Mouse (Mus musculus): ENCODE data around the gene Banf1. TPM values are rescaled to one million over a fixed set of nuclear protein-coding genes. Genes with fewer than 3 reads are reported as not detected.
"Not testable (repeated sequence)": the region's sequence is repeated elsewhere in the genome, so short reads cannot be mapped to it uniquely, and the experiment has no call there.

The Banf1 gene
- polyA plus RNA-seq (2015; fragmentation: Nextera tagmentation; extraction: Ambion mirVana): 311 and 317 TPM in 2 replicates

DNA sequence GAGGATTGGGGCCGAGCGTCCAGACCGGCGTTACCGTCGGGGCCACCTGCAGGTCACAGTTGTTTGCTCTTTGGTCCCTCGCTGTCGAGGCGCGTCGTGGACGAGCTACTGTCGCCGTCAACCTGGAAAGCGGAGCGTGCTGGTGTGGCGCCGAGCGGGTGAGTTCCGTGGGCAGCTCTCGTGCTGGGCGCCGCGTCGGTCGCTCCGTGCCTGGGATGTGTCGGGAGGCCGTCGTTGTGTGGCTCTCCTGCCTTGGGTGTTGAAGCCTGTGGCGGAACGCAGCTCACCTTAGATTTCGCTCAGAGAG is at the start of gene Banf1:
Gene Banf1, minus strand, starts transcription at position 116 of the 307 bp plus-strand sequence.
- H3K4me3 ChIP-seq: peak within 1 kb of the TSS; percentile 98
- H3K27ac ChIP-seq (replicated peaks): peak within 1 kb of the TSS; percentile 94
- ATAC-seq (ENCODE audit: low read depth): peak; percentile 29; the same call in 1 of the 2 replicates
- H3K9ac ChIP-seq: peak within 1 kb of the TSS; percentile 92
- no peaks in the 10 kb centered on the region for H3K27me3 ChIP-seq
- H3K4me2 ChIP-seq: peak within 1 kb of the TSS; percentile 94
- H3K4me1 ChIP-seq (replicated peaks): peaks cover 30% of the 10 kb centered on the region
- H3K36me3 ChIP-seq: peaks cover 54% of the 10 kb centered on the region
- H3K9me3 ChIP-seq: no peaks in the 10 kb centered on the region
- under 1% methylated on average over 33 of the region's 33 CpGs for WGBS

DNA sequence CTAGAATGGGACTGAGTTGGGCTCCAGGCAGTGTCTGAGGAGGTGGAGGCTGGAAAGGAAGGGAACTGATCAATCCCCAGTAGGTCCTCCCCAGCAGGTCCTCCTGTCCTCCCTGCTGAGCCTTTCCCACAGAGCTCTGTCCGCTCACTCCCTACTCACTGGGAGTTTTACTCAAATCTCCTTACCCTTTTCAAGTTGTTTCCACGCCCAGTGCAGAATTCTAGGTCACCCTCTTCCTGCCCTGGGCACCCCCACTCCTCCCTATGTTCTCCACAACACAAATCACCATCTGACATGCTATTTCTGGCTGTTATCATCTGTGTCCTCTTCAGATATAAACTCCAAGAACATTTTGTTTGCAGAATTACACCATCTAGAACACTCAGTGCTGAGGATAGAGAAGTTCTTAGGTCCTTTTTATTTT is 47.6 kb upstream of the Banf1 start:
- Histone ChIP-seq H3K9ac (no peak overlapping the region), H3K27ac (replicated peaks) (no peak overlapping the region), H3K4me2 (no peak overlapping the region), H3K4me1 (replicated peaks) (no peaks in the 10 kb centered on the region), H3K36me3 (peaks cover 2% of the 10 kb centered on the region), H3K27me3 (no peaks in the 10 kb centered on the region), H3K9me3 (no peaks in the 10 kb centered on the region), H3K4me3 (no peak overlapping the region)
- ATAC-seq (ENCODE audit: low read depth): no peak
- WGBS: 77% methylated on average over 2 of the region's 2 CpGs

- 76% methylated on average over 4 of the region's 4 CpGs for WGBS
- no peak overlapping the region for H3K4me3 ChIP-seq
- ATAC-seq (ENCODE audit: low read depth): no peak
Observed at GRCm38 (mm10) chr19:5413840-5414239, 46.9 kb upstream of the Banf1 start.

DNA sequence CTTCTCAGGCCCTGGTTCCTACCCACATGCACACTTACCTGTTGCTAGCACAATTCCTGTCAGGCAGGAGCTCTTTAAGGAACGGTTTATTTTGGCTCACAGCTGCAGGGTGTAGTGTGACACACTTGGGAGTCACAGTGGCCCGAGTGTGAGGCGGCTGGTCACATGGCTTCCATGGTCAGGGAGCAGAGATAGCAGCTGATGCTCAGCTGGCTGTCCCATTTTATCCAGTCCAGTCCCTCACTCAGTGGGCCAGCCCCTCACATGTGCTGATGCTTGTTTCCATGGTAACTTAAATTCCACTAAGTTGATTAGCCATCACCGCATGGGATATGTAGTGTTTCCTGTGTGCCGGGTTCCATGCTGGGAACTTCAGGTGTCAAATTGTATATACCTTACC is 45.0 kb upstream of the Banf1 start:
- Histone ChIP-seq H3K27ac (replicated peaks) (no peak overlapping the region), H3K4me2 (no peak overlapping the region), H3K36me3 (no peaks in the 10 kb centered on the region), H3K4me1 (replicated peaks) (peaks cover 14% of the 10 kb centered on the region), H3K9me3 (no peaks in the 10 kb centered on the region), H3K9ac (no peak overlapping the region), H3K4me3 (no peak overlapping the region), H3K27me3 (no peaks in the 10 kb centered on the region)
- 69% methylated on average over 5 of the region's 5 CpGs for WGBS
- ATAC-seq (ENCODE audit: low read depth): no peak

More at GRCm38 (mm10) chr19:5413840-5414239, 46.9 kb upstream of the Banf1 start:
- Histone ChIP-seq H3K27ac (replicated peaks) (no peak overlapping the region), H3K27me3 (no peaks in the 10 kb centered on the region), H3K4me1 (replicated peaks) (no peaks in the 10 kb centered on the region), H3K9ac (no peak overlapping the region), H3K9me3 (no peaks in the 10 kb centered on the region), H3K4me2 (no peak overlapping the region), H3K36me3 (no peaks in the 10 kb centered on the region)

DNA sequence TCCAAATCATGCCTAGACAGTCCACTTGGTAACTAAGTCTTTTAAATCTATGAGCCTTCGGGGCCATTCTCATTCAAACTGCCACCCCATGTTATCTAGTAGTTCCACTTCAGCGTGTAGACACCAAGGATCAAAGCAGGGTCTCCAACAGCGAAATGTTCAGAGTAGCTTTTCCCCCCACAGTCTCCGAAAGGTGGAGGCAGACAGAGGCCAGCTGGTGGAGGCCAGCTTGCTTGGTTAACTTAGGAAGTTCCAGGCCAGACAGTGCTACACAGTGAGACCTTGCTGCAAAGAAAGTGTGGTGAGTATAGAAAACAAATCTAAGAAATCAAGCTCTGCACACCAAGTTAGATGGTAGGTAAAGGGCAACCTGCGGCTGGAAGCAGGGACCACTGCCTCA is 43.7 kb upstream of the Banf1 start:
- Histone ChIP-seq H3K9ac (no peak overlapping the region), H3K27me3 (no peaks in the 10 kb centered on the region), H3K4me2 (no peak overlapping the region), H3K4me1 (replicated peaks) (peaks cover 18% of the 10 kb centered on the region), H3K4me3 (no peak overlapping the region), H3K9me3 (no peaks in the 10 kb centered on the region), H3K27ac (replicated peaks) (no peak overlapping the region), H3K36me3 (no peaks in the 10 kb centered on the region)
- ATAC-seq (ENCODE audit: low read depth): no peak
- 85% methylated on average over 5 of the region's 5 CpGs for WGBS

GRCm38 (mm10) chr19:5409068-5409467 is 42.1 kb upstream of the Banf1 start:
- Histone ChIP-seq H3K9ac (no peak overlapping the region), H3K27ac (replicated peaks) (no peak overlapping the region), H3K4me1 (replicated peaks) (peaks cover 19% of the 10 kb centered on the region), H3K4me2 (no peak overlapping the region), H3K4me3 (no peak overlapping the region), H3K36me3 (no peaks in the 10 kb centered on the region), H3K9me3 (no peaks in the 10 kb centered on the region), H3K27me3 (no peaks in the 10 kb centered on the region)
- 85% methylated on average over 5 of the region's 5 CpGs for WGBS
- ATAC-seq (ENCODE audit: low read depth): no peak

DNA sequence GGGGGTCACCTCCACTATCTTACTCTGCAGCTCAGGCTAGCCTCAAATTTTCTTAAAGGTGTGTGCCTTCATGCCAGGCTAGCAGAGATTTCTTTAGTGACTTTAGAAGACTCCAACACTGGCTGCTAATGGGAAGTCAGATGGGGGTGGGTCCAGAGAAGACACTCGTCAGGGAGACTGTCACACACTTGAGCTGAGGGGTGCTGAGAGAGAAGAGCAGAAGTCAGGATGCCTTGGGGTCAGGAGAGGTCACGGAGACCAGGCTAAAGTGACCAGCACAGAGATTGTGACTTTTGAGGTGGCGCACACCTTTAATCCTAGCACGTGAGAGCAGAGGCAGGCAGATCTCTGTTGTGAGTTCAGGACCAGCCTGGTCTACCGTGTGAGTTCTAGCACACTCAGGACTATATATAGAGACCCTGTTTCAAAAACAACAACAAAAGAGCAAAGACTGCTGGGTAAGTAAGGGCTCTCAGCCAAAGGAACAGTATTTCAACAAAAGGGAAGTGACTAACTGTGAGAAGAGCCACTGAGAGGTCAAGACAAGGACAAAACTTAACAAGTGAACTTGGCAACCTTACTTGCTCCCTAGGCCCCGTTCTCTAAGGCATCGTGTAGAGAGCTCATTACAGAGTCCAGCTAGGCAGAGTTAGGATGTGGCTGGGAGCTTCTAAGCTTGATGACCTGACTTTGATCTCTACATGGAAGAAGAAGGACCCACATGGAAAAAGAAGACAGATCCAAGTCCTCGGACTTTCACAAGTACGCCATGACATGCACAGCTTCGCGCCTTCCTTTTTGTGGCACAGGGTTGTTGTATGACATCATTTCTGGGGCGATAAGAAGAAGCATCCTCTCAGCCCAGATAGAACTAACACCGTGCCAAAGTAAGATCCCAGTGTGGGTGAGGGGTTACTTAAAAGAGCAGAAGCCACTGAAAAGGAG is 41.4 kb upstream of the Banf1 start:
- peaks cover 19% of the 10 kb centered on the region for H3K4me1 ChIP-seq (replicated peaks)
- 0 out of 2 replicates have a peak overlapping the region, but pooled peaks have one; percentile 59 for H3K4me3 ChIP-seq
- 88% methylated on average over 13 of the region's 13 CpGs for WGBS
- H3K9me3 ChIP-seq: no peaks in the 10 kb centered on the region
- H3K27me3 ChIP-seq: no peaks in the 10 kb centered on the region
- H3K36me3 ChIP-seq: no peaks in the 10 kb centered on the region
- no peak for ATAC-seq (ENCODE audit: low read depth)
- 0 out of 2 replicates have a peak overlapping the region, but pooled peaks have one; percentile 1 for H3K27ac ChIP-seq (replicated peaks)
- no peak overlapping the region for H3K9ac ChIP-seq
- H3K4me2 ChIP-seq: peak overlapping the region; percentile 76

DNA sequence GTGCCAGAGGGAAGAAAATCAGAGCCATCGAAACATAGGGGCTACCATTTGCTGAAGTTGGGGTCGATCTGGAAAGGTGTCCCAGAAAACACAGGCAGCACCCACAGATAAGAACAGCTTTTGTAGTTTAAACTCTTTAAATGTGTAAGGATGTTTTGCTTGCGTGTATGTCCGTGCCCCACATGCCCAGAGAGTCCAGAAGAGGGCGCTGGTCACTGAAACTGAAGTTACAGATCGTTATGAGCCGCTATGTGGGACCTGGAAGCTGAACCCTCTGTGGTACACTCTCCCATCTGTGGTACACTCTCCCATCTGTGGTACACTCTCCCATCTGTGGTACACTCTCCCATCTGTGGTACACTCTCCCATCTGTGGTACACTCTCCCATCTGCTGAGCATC is 40.2 kb upstream of the Banf1 start:
- Histone ChIP-seq H3K9me3 (no peaks in the 10 kb centered on the region), H3K27ac (replicated peaks) (peak overlapping the region; percentile 91), H3K36me3 (no peaks in the 10 kb centered on the region), H3K4me1 (replicated peaks) (peaks cover 19% of the 10 kb centered on the region), H3K4me3 (peak overlapping the region; percentile 59), H3K9ac (peak overlapping the region; percentile 83), H3K27me3 (no peaks in the 10 kb centered on the region), H3K4me2 (peak overlapping the region; percentile 76)
- peak; percentile 64 for ATAC-seq (ENCODE audit: low read depth)
- 22% methylated on average over 7 of the region's 7 CpGs for WGBS

GRCm38 (mm10) chr19:5406531-5407126 is 39.7 kb upstream of the Banf1 start:
- H3K4me2 ChIP-seq: peak overlapping the region; percentile 76
- H3K4me3 ChIP-seq: peak overlapping the region; percentile 59
- peak; percentile 91 for ATAC-seq (ENCODE audit: low read depth)
- peaks cover 19% of the 10 kb centered on the region for H3K4me1 ChIP-seq (replicated peaks)
- peak overlapping the region; percentile 83 for H3K9ac ChIP-seq
- peak overlapping the region; percentile 91 for H3K27ac ChIP-seq (replicated peaks)
- H3K9me3 ChIP-seq, H3K36me3 ChIP-seq, H3K27me3 ChIP-seq: not testable (repeated sequence)
- 13% methylated on average over 24 of the region's 25 CpGs for WGBS

GRCm38 (mm10) chr19:5405924-5406323 is 39.0 kb upstream of the Banf1 start:
- peaks cover 19% of the 10 kb centered on the region for H3K4me1 ChIP-seq (replicated peaks)
- H3K9me3 ChIP-seq: no peaks in the 10 kb centered on the region
- peak overlapping the region; percentile 57 for H3K27ac ChIP-seq (replicated peaks)
- no peak for ATAC-seq (ENCODE audit: low read depth)
- H3K27me3 ChIP-seq: no peaks in the 10 kb centered on the region
- peak overlapping the region; percentile 60 for H3K4me2 ChIP-seq
- H3K4me3 ChIP-seq: peak overlapping the region; percentile 35
- no peaks in the 10 kb centered on the region for H3K36me3 ChIP-seq
- WGBS: 27% methylated on average over 7 of the region's 7 CpGs
- peak overlapping the region; percentile 59 for H3K9ac ChIP-seq

DNA sequence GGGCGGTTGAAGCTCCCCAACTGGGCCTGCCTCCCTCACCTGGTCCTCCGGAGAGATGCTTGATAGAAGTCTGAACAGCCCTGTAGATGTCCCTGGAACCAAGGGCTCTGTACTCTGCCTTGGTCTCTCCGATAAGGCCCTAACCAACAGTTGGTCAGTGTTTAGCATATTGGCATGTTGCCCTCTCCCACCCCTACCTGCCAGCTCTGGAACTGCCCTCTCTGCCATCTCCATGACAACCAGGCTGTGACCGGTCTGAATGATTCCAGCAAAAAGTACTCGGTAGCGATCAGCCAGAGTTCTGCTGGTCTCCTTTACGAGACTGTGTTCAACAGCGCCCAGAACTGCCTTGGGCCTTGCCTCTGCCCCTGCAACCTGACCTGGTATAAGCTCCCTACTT is 35.3 kb upstream of the Banf1 start, which contains the start of gene Tsga10ip:
Gene Tsga10ip, minus strand, starts transcription at position 234 of the 400 bp plus-strand sequence.
- H3K4me2 ChIP-seq: no peak within 1 kb of the TSS
- no peaks in the 10 kb centered on the region for H3K27me3 ChIP-seq
- WGBS: 73% methylated on average over 8 of the region's 8 CpGs
- H3K9ac ChIP-seq: no peak within 1 kb of the TSS
- H3K4me3 ChIP-seq: no peak within 1 kb of the TSS
- peaks cover 6% of the 10 kb centered on the region for H3K4me1 ChIP-seq (replicated peaks)
- no peaks in the 10 kb centered on the region for H3K36me3 ChIP-seq
- no peak within 1 kb of the TSS for H3K27ac ChIP-seq (replicated peaks)
- ATAC-seq (ENCODE audit: low read depth): no peak
- no peaks in the 10 kb centered on the region for H3K9me3 ChIP-seq

GRCm38 (mm10) chr19:5401073-5401472 is 34.1 kb upstream of the Banf1 start:
- not testable (repeated sequence) for ATAC-seq (ENCODE audit: low read depth); H3K27me3 ChIP-seq; H3K4me1 ChIP-seq (replicated peaks); H3K4me2 ChIP-seq; H3K9me3 ChIP-seq; H3K4me3 ChIP-seq; H3K36me3 ChIP-seq; H3K27ac ChIP-seq (replicated peaks)
- WGBS: 78% methylated on average over 4 of the region's 4 CpGs
- H3K9ac ChIP-seq: 0 out of 2 replicates have a peak overlapping the region, but pooled peaks have one; percentile 2

All from neural tube, embryonic 13.5 days (tissue).